9 mouse cellular contexts compared by ENCODE assay signal in the genomic region with DNA sequence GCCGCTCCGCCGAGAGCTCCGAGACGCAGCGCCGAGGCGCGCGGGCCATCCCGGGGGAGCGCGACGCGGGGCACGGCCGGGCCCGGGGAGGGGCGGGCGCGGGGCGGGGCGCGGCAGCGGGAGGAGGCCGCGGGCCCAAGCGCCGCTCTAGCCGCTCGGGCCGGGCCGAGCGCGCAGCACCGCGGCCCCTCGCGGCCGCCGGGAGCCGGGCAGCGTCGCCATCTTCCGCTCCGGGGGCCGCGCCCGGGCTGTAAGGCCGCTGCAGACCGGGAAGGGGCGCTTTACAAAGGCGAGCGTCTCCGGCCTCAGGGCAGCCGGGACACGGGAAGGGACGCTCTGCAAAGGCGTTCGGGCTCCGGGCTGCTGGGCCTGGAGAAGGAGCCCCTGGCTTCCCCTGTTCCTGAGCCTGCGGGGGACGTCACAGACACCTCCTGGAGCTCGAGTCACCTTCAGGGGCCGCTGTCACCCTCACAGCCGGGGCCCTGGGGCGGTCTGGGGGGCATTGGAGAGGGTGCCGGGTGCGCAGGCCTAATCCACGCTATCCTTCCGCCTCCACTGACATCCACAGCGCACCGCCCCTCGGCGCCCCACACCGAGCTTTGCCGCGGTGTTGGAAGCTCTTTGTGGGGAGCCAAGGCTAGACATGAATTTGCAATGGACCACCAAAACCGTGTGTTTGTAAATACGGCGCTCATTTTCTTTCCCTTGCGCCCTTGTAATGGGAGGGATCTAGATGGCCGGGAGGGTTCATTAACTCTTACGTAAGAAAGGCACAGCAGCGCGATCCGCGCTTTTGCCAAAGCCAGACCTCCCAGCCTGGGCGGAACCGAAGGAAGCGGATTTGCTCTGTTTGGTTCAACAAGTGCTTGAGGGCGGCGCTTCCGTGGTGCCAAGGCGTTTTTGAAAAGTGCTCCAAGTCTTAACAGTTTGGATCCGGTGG. TPM values are rescaled to one million over a fixed set of nuclear protein-coding genes. Genes with fewer than 3 reads are reported as not detected.
A peak's percentile ranks its signal among the peaks of the same experiment; 100 is the strongest.
DNase-seq lines count a peak whose midpoint lies in the region; ATAC-seq and TF ChIP-seq lines count a peak whose summit lies in the region.
"Had no signal": no experiment of that assay in that cellular context is flagged by ENCODE, and none has a peak within 500 bp of the region (broad histone marks: within the 10 kb centered on the region; RNA-seq: fewer than 3 reads in every experiment).

TSS of gene Kif13a (minus strand) at position 149 of the 940 bp plus-strand sequence.

- peak within 1 kb of the TSS; percentile 69 for H3K4me3 ChIP-seq in erythroblast, embryonic 14.5 days (replicated peaks)
- peak within 1 kb of the TSS; percentile 83 for H3K4me3 ChIP-seq in heart, embryonic 11.5 days (ENCODE audit: low read depth, low read length)
- peak within 1 kb of the TSS; percentile 84 for H3K4me3 ChIP-seq in kidney, embryonic 16.5 days (ENCODE audit: low read length)

- H3K9me3 ChIP-seq in erythroblast, embryonic 14.5 days (ENCODE audit: control insufficient read depth, low read length) = no peaks in the 10 kb centered on the region
- H3K9me3 ChIP-seq in heart, embryonic 11.5 days (replicated peaks; ENCODE audit: control insufficient read depth, low read length) = no peaks in the 10 kb centered on the region
- H3K9me3 ChIP-seq in kidney, embryonic 16.5 days (ENCODE audit: low read length) = no peaks in the 10 kb centered on the region

- H3K9ac ChIP-seq in heart, embryonic 11.5 days (ENCODE audit: low read depth, low read length) = peak within 1 kb of the TSS; percentile 90
- H3K9ac ChIP-seq in kidney, embryonic 16.5 days (replicated peaks; ENCODE audit: low read length) = peak within 1 kb of the TSS; percentile 90

- H3K4me2 ChIP-seq in heart, embryonic 11.5 days = peak within 1 kb of the TSS; percentile 86
- peak within 1 kb of the TSS; percentile 88 for H3K4me2 ChIP-seq in kidney, embryonic 16.5 days (replicated peaks; ENCODE audit: low read depth, low read length)

- peak; percentile 70 for ATAC-seq in heart, embryonic 11.5 days (replicated peaks; ENCODE audit: insufficient number of reproducible peaks, low FRiP score, low TSS enrichment)
- peak; percentile 89 for ATAC-seq in kidney, embryonic 16.5 days (ENCODE audit: low FRiP score, low TSS enrichment)

- peak within 1 kb of the TSS; percentile 99 for H3K27ac ChIP-seq in heart, embryonic 11.5 days (ENCODE audit: low read depth, low read length)
- peak within 1 kb of the TSS; percentile 97 for H3K27ac ChIP-seq in kidney, embryonic 16.5 days (ENCODE audit: low read length)

- peak; percentile 81; the same call in 1 of the 2 replicates for TF ChIP-seq POLR2A in brain, embryonic 14.5 days (IDR thresholded peaks at IDR 0.05; ENCODE audit: borderline replicate concordance, extremely low read depth, insufficient read depth, insufficient read length, poor library complexity, severe bottlenecking)

- peaks cover 18% of the 10 kb centered on the region for H3K4me1 ChIP-seq in erythroblast, embryonic 14.5 days (ENCODE audit: control insufficient read depth)
- peaks cover 36% of the 10 kb centered on the region for H3K4me1 ChIP-seq in heart, embryonic 11.5 days (ENCODE audit: control insufficient read depth, insufficient read depth, low read length)
- peaks cover 24% of the 10 kb centered on the region for H3K4me1 ChIP-seq in kidney, embryonic 16.5 days (ENCODE audit: insufficient read depth, low read length)

- peaks cover 24% of the 10 kb centered on the region for H3K27me3 ChIP-seq in erythroblast, embryonic 14.5 days (ENCODE audit: control insufficient read depth)
- H3K27me3 ChIP-seq in heart, embryonic 11.5 days (ENCODE audit: control insufficient read depth, insufficient read depth, low read length) = no peaks in the 10 kb centered on the region
- peaks cover 8% of the 10 kb centered on the region for H3K27me3 ChIP-seq in kidney, embryonic 16.5 days (ENCODE audit: insufficient read depth, low read length)
- H3K27me3 ChIP-seq: CH12.LX had no signal

- peaks cover 3% of the 10 kb centered on the region; the same call in 1 of the 2 replicates for H3K36me3 ChIP-seq in erythroblast, embryonic 14.5 days (ENCODE audit: control insufficient read depth)
- H3K36me3 ChIP-seq in heart, embryonic 11.5 days (ENCODE audit: control insufficient read depth, insufficient read depth, low read length) = peaks cover 7% of the 10 kb centered on the region; the same call in 1 of the 2 replicates
- H3K36me3 ChIP-seq in kidney, embryonic 16.5 days (ENCODE audit: insufficient read depth, low read length) = no peaks in the 10 kb centered on the region

- WGBS in heart, embryonic 11.5 days (ENCODE audit: insufficient replicate concordance) = under 1% methylated on average over 77 of the region's 96 CpGs
- under 1% methylated on average over 72 of the region's 96 CpGs for WGBS in kidney, embryonic 16.5 days

- DNase-seq in 3T3-L1 (ENCODE audit: low read depth, low spot score) (peak; percentile 94), liver (peak; percentile 85)
- peak; percentile 96 for DNase-seq in brain, embryonic 14.5 days (ENCODE audit: low read depth)
- DNase-seq in monocyte, adult 2 months (ENCODE audit: low read depth in 1 of 2, low spot score in 2 of 2) = peak; percentile 64 to 68
- peak; percentile 39 to 54 for DNase-seq in spleen, postnatal 14 days (ENCODE audit: low spot score in 2 of 2)

- TF ChIP-seq CTCF in brain, embryonic 14.5 days (IDR thresholded peaks at IDR 0.05; ENCODE audit: borderline replicate concordance, extremely low read depth, insufficient read depth, insufficient read length) = peak; percentile 24; the same call in 1 of the 2 replicates

RNA-seq across cellular contexts. Expression of gene Kif13a, which starts in this region (rescaled TPM):
- polyA plus RNA-seq in brain, embryonic 14.5 days (2012; rRNA removed) = 15.1 and 24.8 TPM in 2 replicates
- polyA plus RNA-seq in erythroblast, embryonic 14.5 days (2012) = 0.01 TPM in 2 replicates
- polyA plus RNA-seq in heart, embryonic 11.5 days (2014; fragmentation: Nextera tagmentation; extraction: Ambion mirVana) = 39.8 and 42.6 TPM in 2 replicates
- polyA plus RNA-seq in kidney, embryonic 16.5 days (2015; fragmentation: Nextera tagmentation; extraction: Ambion mirVana) = 8.1 and 10.1 TPM in 2 replicates

Comparison
In these comparisons a context has a peak if more than half of its experiments do, and no peak if none do; other contexts are left out.
1. Peak in every context shown above with its lines: DNase-seq, ATAC-seq, H3K4me3 ChIP-seq and H3K27ac ChIP-seq.